Mouse (Mus musculus) neural tube, embryonic 11.5 days (tissue): Measurements from ENCODE around the gene Acyp1. TPM values are rescaled to one million over a fixed set of nuclear protein-coding genes. Genes with fewer than 3 reads are reported as not detected.
A peak's percentile ranks its signal among the peaks of the same experiment; 100 is the strongest.

Source experiments
- ATAC-seq: fragments of 200-750 bp; cut with Nextera tagmentation; 2 replicates; pipeline ENCODE4 v1.8.0; 2017; ENCODE audit warnings: moderate number of reproducible peaks, mild to moderate bottlenecking, moderate TSS enrichment, moderate library complexity; ENCODE audit not compliant: insufficient read depth, low FRiP score, low TSS enrichment
- DNase-seq: peaks from one replicate; pipeline ENCODE4 v3.0.0-alpha.2; 2015; ENCODE audit warnings: low spot score
- H3K27ac ChIP-seq: fragments of 300-500 bp; sonication (generic); 2 replicates; pipeline ENCODE4 v1.5.1; 2014; ENCODE audit warnings: low read depth, mild to moderate bottlenecking, low read length
- H3K27me3 ChIP-seq: fragments of 300-500 bp; sonication (generic); 2 replicates; pipeline ENCODE4 v1.6.1; 2014; ENCODE audit warnings: mild to moderate bottlenecking, low read length, mixed read lengths; ENCODE audit not compliant: control insufficient read depth, insufficient read depth
- H3K36me3 ChIP-seq: fragments of 300-500 bp; sonication (generic); 2 replicates; pipeline ENCODE4 v1.6.1; 2014; ENCODE audit warnings: mild to moderate bottlenecking, low read length, moderate library complexity, mixed read lengths; ENCODE audit not compliant: control insufficient read depth, insufficient read depth
- H3K4me1 ChIP-seq: fragments of 300-500 bp; sonication (generic); 2 replicates; pipeline ENCODE4 v1.6.1; 2014; ENCODE audit warnings: low read length, mixed read lengths; ENCODE audit not compliant: control insufficient read depth, insufficient read depth
- H3K4me2 ChIP-seq: fragments of 300-500 bp; sonication (generic); 2 replicates; pipeline ENCODE4 v1.6.1; 2014; ENCODE audit warnings: low read depth, mild to moderate bottlenecking, moderate library complexity
- H3K4me3 ChIP-seq: fragments of 300-500 bp; sonication (generic); 2 replicates; pipeline ENCODE4 v1.5.1; 2014; ENCODE audit warnings: low read depth, low read length
- H3K9ac ChIP-seq: fragments of 300-500 bp; sonication (generic); 2 replicates; pipeline ENCODE4 v1.6.1; 2014; ENCODE audit warnings: mild to moderate bottlenecking, low read length
- H3K9me3 ChIP-seq: fragments of 300-500 bp; sonication (generic); 2 replicates; pipeline ENCODE4 v1.6.1; 2016; ENCODE audit warnings: low read length; ENCODE audit not compliant: control insufficient read depth
- WGBS: fragments of 180-500 bp; shearing (Covaris S2); extraction: QIAGEN DNeasy Blood & Tissue Kit; methylation state at CpG from one replicate; pipeline ENCODE4 v1.1.7; 2014; 5-methylcytosine and 5-hydroxymethylcytosine counted together
- polyA plus RNA-seq: library from polyadenylated mRNA; unstranded; fragments of >200 nt; fragmentation: Nextera tagmentation; extraction: Ambion mirVana; gene quantifications from 2 replicates; pipeline ENCODE4 v1.2.1, GENCODE M21; 2014

Gene Acyp1
- polyA plus RNA-seq, result 57.1 and 61.6 TPM in 2 replicates

GRCm38 (mm10) chr12:85287809-85288485 lies at the start of gene Acyp1:
TSS of gene Acyp1 (minus strand) at chr12:85288438.
- H3K4me2 ChIP-seq, result peak within 1 kb of the TSS; percentile 76
- H3K4me3 ChIP-seq, result peak within 1 kb of the TSS; percentile 42
- H3K4me1 ChIP-seq, result no peaks in the 10 kb centered on the region
- peak within 1 kb of the TSS; percentile 19; the same call in 1 of the 2 replicates for H3K9ac ChIP-seq
- H3K27ac ChIP-seq, result no peak within 1 kb of the TSS
- H3K27me3 ChIP-seq, result no peaks in the 10 kb centered on the region
- DNase-seq (no peak), ATAC-seq (peak; percentile 73; the same call in 1 of the 2 replicates)
- H3K9me3 ChIP-seq, result no peaks in the 10 kb centered on the region
- no peaks in the 10 kb centered on the region for H3K36me3 ChIP-seq
- WGBS, result 9% methylated on average over 21 of the region's 21 CpGs

GRCm38 (mm10) chr12:85337567-85338311 lies 49.5 kb upstream of the Acyp1 start:
- 0 out of 2 replicates have a peak, but pooled peaks cover 4% of the 10 kb centered on the region for H3K36me3 ChIP-seq
- no peak for DNase-seq
- H3K9me3 ChIP-seq, result no peaks in the 10 kb centered on the region
- no peak overlapping the region for H3K27ac ChIP-seq
- H3K27me3 ChIP-seq, result no peaks in the 10 kb centered on the region
- 89% methylated on average over 6 of the region's 6 CpGs for WGBS
- no peak overlapping the region for H3K4me2 ChIP-seq
- ATAC-seq, result no peak
- H3K4me1 ChIP-seq, result 0 out of 2 replicates have a peak, but pooled peaks cover 5% of the 10 kb centered on the region
- no peak overlapping the region for H3K9ac ChIP-seq
- no peak overlapping the region for H3K4me3 ChIP-seq

- Histone ChIP-seq H3K9ac (no peak overlapping the region), H3K4me1 (no peaks in the 10 kb centered on the region), H3K27ac (no peak overlapping the region), H3K4me3 (no peak overlapping the region), H3K9me3 (no peaks in the 10 kb centered on the region), H3K4me2 (no peak overlapping the region), H3K36me3 (peaks cover 11% of the 10 kb centered on the region), H3K27me3 (no peaks in the 10 kb centered on the region)
- DNase-seq (no peak), ATAC-seq (no peak)
- WGBS, result 90% methylated on average over 7 of the region's 7 CpGs
Observed at GRCm38 (mm10) chr12:85330153-85330552, 41.9 kb upstream of the Acyp1 start.

GRCm38 (mm10) chr12:85308651-85309050 lies 20.4 kb upstream of the Acyp1 start:
- WGBS, result 83% methylated on average over 3 of the region's 3 CpGs
- peaks cover 3% of the 10 kb centered on the region for H3K4me1 ChIP-seq
- H3K27me3 ChIP-seq, result no peaks in the 10 kb centered on the region
- H3K9ac ChIP-seq, result no peak overlapping the region
- DNase-seq (no peak), ATAC-seq (no peak)
- H3K4me3 ChIP-seq, result no peak overlapping the region
- H3K27ac ChIP-seq, result no peak overlapping the region
- H3K4me2 ChIP-seq, result no peak overlapping the region
- H3K9me3 ChIP-seq, result no peaks in the 10 kb centered on the region
- peaks cover 19% of the 10 kb centered on the region for H3K36me3 ChIP-seq

- H3K27me3 ChIP-seq, result no peaks in the 10 kb centered on the region
- no peak overlapping the region for H3K9ac ChIP-seq
- no peak overlapping the region for H3K4me2 ChIP-seq
- WGBS, result 48% methylated on average over 16 of the region's 16 CpGs
- no peak overlapping the region for H3K4me3 ChIP-seq
- H3K9me3 ChIP-seq, result no peaks in the 10 kb centered on the region
- DNase-seq (peak; percentile 84), ATAC-seq (no peak)
- H3K36me3 ChIP-seq, result peaks cover 28% of the 10 kb centered on the region
- H3K4me1 ChIP-seq, result peaks cover 3% of the 10 kb centered on the region
- H3K27ac ChIP-seq, result no peak overlapping the region
Observed at GRCm38 (mm10) chr12:85305247-85305892, 17.1 kb upstream of the Acyp1 start.

GRCm38 (mm10) chr12:85304725-85305124 lies 16.5 kb upstream of the Acyp1 start:
- no peak overlapping the region for H3K27ac ChIP-seq
- H3K4me1 ChIP-seq, result peaks cover 3% of the 10 kb centered on the region
- H3K36me3 ChIP-seq, result peaks cover 28% of the 10 kb centered on the region
- H3K9me3 ChIP-seq, result no peaks in the 10 kb centered on the region
- no peak overlapping the region for H3K4me3 ChIP-seq
- WGBS, result 81% methylated on average over 4 of the region's 4 CpGs
- H3K9ac ChIP-seq, result no peak overlapping the region
- no peak for DNase-seq
- no peak for ATAC-seq
- no peaks in the 10 kb centered on the region for H3K27me3 ChIP-seq
- no peak overlapping the region for H3K4me2 ChIP-seq

GRCm38 (mm10) chr12:85303256-85303655 lies 15.0 kb upstream of the Acyp1 start:
- Histone ChIP-seq H3K4me2 (no peak overlapping the region), H3K9me3 (no peaks in the 10 kb centered on the region), H3K9ac (no peak overlapping the region), H3K4me1 (peaks cover 6% of the 10 kb centered on the region), H3K27me3 (no peaks in the 10 kb centered on the region), H3K36me3 (peaks cover 20% of the 10 kb centered on the region), H3K27ac (no peak overlapping the region), H3K4me3 (no peak overlapping the region)
- DNase-seq (no peak), ATAC-seq (no peak)
- 68% methylated on average over 2 of the region's 2 CpGs for WGBS

- Histone ChIP-seq H3K4me1 (peaks cover 4% of the 10 kb centered on the region; the same call in 1 of the 2 replicates), H3K9ac (no peak overlapping the region), H3K27me3 (no peaks in the 10 kb centered on the region), H3K27ac (no peak overlapping the region), H3K4me2 (no peak overlapping the region), H3K9me3 (no peaks in the 10 kb centered on the region), H3K4me3 (no peak overlapping the region), H3K36me3 (peaks cover 9% of the 10 kb centered on the region)
- WGBS, result 63% methylated on average over 1 of the region's 1 CpGs
- DNase-seq, result no peak
- no peak for ATAC-seq
Observed at GRCm38 (mm10) chr12:85298835-85299180, 10.6 kb upstream of the Acyp1 start.
